Mouse (Mus musculus) kidney, embryonic 14.5 days (tissue): ENCODE measurements around the gene Dlg2. TPM values are rescaled to one million over a fixed set of nuclear protein-coding genes. Genes with fewer than 3 reads are reported as not detected.

Source experiments
- ATAC-seq: fragments of 200-750 bp; cut with Nextera tagmentation; 2 replicates; pipeline ENCODE4 v1.8.0; 2017; ENCODE audit warnings: moderate number of reproducible peaks, mild to moderate bottlenecking, moderate TSS enrichment, moderate library complexity; ENCODE audit not compliant: low FRiP score, low TSS enrichment
- H3K27ac ChIP-seq: fragments of 300-500 bp; sonication (generic); 2 replicates; pipeline ENCODE4 v1.5.1; 2014; ENCODE audit warnings: low read depth, mild to moderate bottlenecking, low read length, moderate library complexity, mixed read lengths
- H3K27me3 ChIP-seq: fragments of 300-500 bp; sonication (generic); 2 replicates; pipeline ENCODE4 v1.6.1; 2014; ENCODE audit warnings: mild to moderate bottlenecking, low read length; ENCODE audit not compliant: control insufficient read depth, insufficient read depth
- H3K36me3 ChIP-seq: fragments of 300-500 bp; sonication (generic); 2 replicates; pipeline ENCODE4 v1.6.1; 2014; ENCODE audit warnings: low read length, mixed read lengths; ENCODE audit not compliant: control insufficient read depth, insufficient read depth
- H3K4me1 ChIP-seq: fragments of 300-500 bp; sonication (generic); 2 replicates; pipeline ENCODE4 v1.6.1; 2014; ENCODE audit warnings: low read length, mixed read lengths; ENCODE audit not compliant: control insufficient read depth, insufficient read depth
- H3K4me2 ChIP-seq: fragments of 300-500 bp; sonication (generic); replicated peaks from 2 replicates; pipeline ENCODE4 v1.6.1; 2014; ENCODE audit warnings: low read depth, mild to moderate bottlenecking, low read length
- H3K4me3 ChIP-seq: fragments of 300-500 bp; sonication (generic); 2 replicates; pipeline ENCODE4 v1.5.1; 2014; ENCODE audit warnings: mild to moderate bottlenecking, low read length
- H3K9ac ChIP-seq: fragments of 300-500 bp; sonication (generic); 2 replicates; pipeline ENCODE4 v1.6.1; 2014; ENCODE audit warnings: low read depth, mild to moderate bottlenecking, low read length, moderate library complexity
- H3K9me3 ChIP-seq: fragments of 300-500 bp; sonication (generic); 2 replicates; pipeline ENCODE4 v1.6.1; 2016; ENCODE audit warnings: low read length; ENCODE audit not compliant: control insufficient read depth
- WGBS: fragments of 180-500 bp; shearing (Covaris S2); extraction: QIAGEN DNeasy Blood & Tissue Kit; methylation state at CpG from one replicate; pipeline ENCODE4 v1.1.7; 2014; 5-methylcytosine and 5-hydroxymethylcytosine counted together
- polyA plus RNA-seq: library from polyadenylated mRNA; unstranded; fragments of >200 nt; fragmentation: Nextera tagmentation; extraction: Ambion mirVana; gene quantifications from 2 replicates; pipeline ENCODE4 v1.2.1, GENCODE M21; 2014

The Dlg2 gene
- polyA plus RNA-seq, 1 experiment from 2014 or later = 0.97 TPM

- WGBS = 90% methylated on average over 1 of the region's 1 CpGs
- Histone ChIP-seq H3K4me1 (no peaks in the 10 kb centered on the region), H3K9ac (no peak overlapping the region), H3K36me3 (no peaks in the 10 kb centered on the region), H3K9me3 (no peaks in the 10 kb centered on the region), H3K4me2 (no peak overlapping the region), H3K27ac (no peak overlapping the region), H3K4me3 (no peak overlapping the region), H3K27me3 (no peaks in the 10 kb centered on the region)
- no peak for ATAC-seq
Observed at GRCm38 (mm10) chr7:92024928-92025327, 1548.5 kb downstream of the Dlg2 start.

GRCm38 (mm10) chr7:92025465-92026056 is 1549.1 kb downstream of the Dlg2 start:
- Histone ChIP-seq H3K36me3 (no peaks in the 10 kb centered on the region), H3K9ac (no peak overlapping the region), H3K9me3 (no peaks in the 10 kb centered on the region), H3K4me2 (no peak overlapping the region), H3K4me3 (no peak overlapping the region), H3K27me3 (no peaks in the 10 kb centered on the region), H3K4me1 (no peaks in the 10 kb centered on the region), H3K27ac (no peak overlapping the region)
- ATAC-seq = no peak
- 68% methylated on average over 2 of the region's 2 CpGs for WGBS

GRCm38 (mm10) chr7:92027049-92027448 is 1550.6 kb downstream of the Dlg2 start:
- no peaks in the 10 kb centered on the region for H3K36me3 ChIP-seq
- no peaks in the 10 kb centered on the region for H3K27me3 ChIP-seq
- no peak overlapping the region for H3K9ac ChIP-seq
- no peaks in the 10 kb centered on the region for H3K4me1 ChIP-seq
- no peak overlapping the region for H3K4me3 ChIP-seq
- WGBS = 41% methylated on average over 7 of the region's 7 CpGs
- peak; percentile 77; the same call in 1 of the 2 replicates for ATAC-seq
- H3K4me2 ChIP-seq = no peak overlapping the region
- no peaks in the 10 kb centered on the region for H3K9me3 ChIP-seq
- H3K27ac ChIP-seq = no peak overlapping the region

- Histone ChIP-seq H3K4me1 (no peaks in the 10 kb centered on the region), H3K4me3 (no peak overlapping the region), H3K9me3 (no peaks in the 10 kb centered on the region), H3K27ac (no peak overlapping the region), H3K27me3 (no peaks in the 10 kb centered on the region), H3K4me2 (no peak overlapping the region), H3K9ac (no peak overlapping the region), H3K36me3 (no peaks in the 10 kb centered on the region)
- WGBS = 86% methylated on average over 2 of the region's 2 CpGs
- no peak for ATAC-seq
Observed at GRCm38 (mm10) chr7:92034256-92034655, 1557.8 kb downstream of the Dlg2 start.

- Histone ChIP-seq H3K4me2 (no peak overlapping the region), H3K9ac (no peak overlapping the region), H3K4me3 (no peak overlapping the region), H3K27me3 (no peaks in the 10 kb centered on the region), H3K9me3 (no peaks in the 10 kb centered on the region), H3K36me3 (no peaks in the 10 kb centered on the region), H3K27ac (no peak overlapping the region), H3K4me1 (no peaks in the 10 kb centered on the region)
- no peak for ATAC-seq
Observed at GRCm38 (mm10) chr7:92040187-92040586, 1563.7 kb downstream of the Dlg2 start.

- Histone ChIP-seq H3K36me3 (no peaks in the 10 kb centered on the region), H3K9ac (no peak overlapping the region), H3K27ac (no peak overlapping the region), H3K9me3 (no peaks in the 10 kb centered on the region), H3K4me3 (no peak overlapping the region), H3K27me3 (no peaks in the 10 kb centered on the region), H3K4me1 (no peaks in the 10 kb centered on the region), H3K4me2 (no peak overlapping the region)
- 46% methylated on average over 2 of the region's 2 CpGs for WGBS
- no peak for ATAC-seq
Observed at GRCm38 (mm10) chr7:92040785-92041411, 1564.4 kb downstream of the Dlg2 start.

GRCm38 (mm10) chr7:92044966-92045365 is 1568.5 kb downstream of the Dlg2 start:
- H3K4me2 ChIP-seq = no peak overlapping the region
- H3K9me3 ChIP-seq = no peaks in the 10 kb centered on the region
- H3K4me3 ChIP-seq = no peak overlapping the region
- no peaks in the 10 kb centered on the region for H3K36me3 ChIP-seq
- H3K9ac ChIP-seq = no peak overlapping the region
- H3K4me1 ChIP-seq = no peaks in the 10 kb centered on the region
- H3K27ac ChIP-seq = no peak overlapping the region
- 95% methylated on average over 1 of the region's 1 CpGs for WGBS
- H3K27me3 ChIP-seq = no peaks in the 10 kb centered on the region
- ATAC-seq = no peak

GRCm38 (mm10) chr7:92047271-92047670 is 1570.8 kb downstream of the Dlg2 start:
- H3K27me3 ChIP-seq = no peaks in the 10 kb centered on the region
- no peak overlapping the region for H3K4me3 ChIP-seq
- H3K36me3 ChIP-seq = no peaks in the 10 kb centered on the region
- ATAC-seq = no peak
- no peak overlapping the region for H3K9ac ChIP-seq
- H3K27ac ChIP-seq = no peak overlapping the region
- 44% methylated on average over 2 of the region's 2 CpGs for WGBS
- H3K4me1 ChIP-seq = no peaks in the 10 kb centered on the region
- H3K9me3 ChIP-seq = no peaks in the 10 kb centered on the region
- no peak overlapping the region for H3K4me2 ChIP-seq

GRCm38 (mm10) chr7:92048876-92049275 is 1572.4 kb downstream of the Dlg2 start:
- Histone ChIP-seq H3K9me3 (no peaks in the 10 kb centered on the region), H3K27ac (no peak overlapping the region), H3K4me2 (no peak overlapping the region), H3K27me3 (no peaks in the 10 kb centered on the region), H3K9ac (no peak overlapping the region), H3K4me3 (no peak overlapping the region), H3K36me3 (no peaks in the 10 kb centered on the region), H3K4me1 (no peaks in the 10 kb centered on the region)
- no peak for ATAC-seq
- 87% methylated on average over 1 of the region's 1 CpGs for WGBS
